Mouse (Mus musculus) thymus, adult 2 months (tissue): Measurements from ENCODE around the gene Numa1. TPM values are rescaled to one million over a fixed set of nuclear protein-coding genes. Genes with fewer than 3 reads are reported as not detected.
"Not testable (repeated sequence)": the region's sequence is repeated elsewhere in the genome, so short reads cannot be mapped to it uniquely, and the experiment has no call there.

Experiments used
- DNase-seq: peaks from one replicate; pipeline ENCODE4 v3.0.0; 2021
- H3K27ac ChIP-seq: fragments of 200-500 bp; 2 replicates; pipeline ENCODE4 v1.5.1; 2012; ENCODE audit warnings: low read length, control low read depth; ENCODE audit not compliant: control insufficient read depth, insufficient read depth
- H3K27me3 ChIP-seq: fragments of 200-500 bp; 2 replicates; pipeline ENCODE4 v1.6.1; 2012; ENCODE audit warnings: mild to moderate bottlenecking, low read length, moderate library complexity, mixed read lengths; ENCODE audit not compliant: control insufficient read depth, insufficient read depth
- H3K36me3 ChIP-seq: fragments of 200-500 bp; 2 replicates; pipeline ENCODE4 v1.6.1; 2012; ENCODE audit warnings: mild to moderate bottlenecking, low read length, moderate library complexity; ENCODE audit not compliant: control insufficient read depth, insufficient read depth
- H3K4me1 ChIP-seq: fragments of 200-500 bp; replicated peaks from 2 replicates; pipeline ENCODE4 v1.6.1; 2012; ENCODE audit warnings: low read length; ENCODE audit not compliant: control insufficient read depth, insufficient read depth
- H3K4me3 ChIP-seq: fragments of 200-500 bp; 2 replicates; pipeline ENCODE4 v1.5.1; 2012; ENCODE audit warnings: mild to moderate bottlenecking, low read length, control low read depth, moderate library complexity; ENCODE audit not compliant: control insufficient read depth, insufficient read depth
- CTCF ChIP-seq: fragments of 200-500 bp; IDR thresholded peaks from 2 replicates; pipeline ENCODE4 v1.5.1; 2012; ENCODE audit warnings: mild to moderate bottlenecking, control low read depth, low read length, moderate library complexity, borderline replicate concordance; ENCODE audit not compliant: control insufficient read depth, poor library complexity, insufficient read depth; ENCODE audit errors: extremely low read depth
- POLR2A ChIP-seq: fragments of 200-500 bp; IDR thresholded peaks from 2 replicates; pipeline ENCODE4 v1.6.1; 2012; ENCODE audit warnings: mild to moderate bottlenecking, low read length, control low read depth, moderate library complexity; ENCODE audit not compliant: control insufficient read depth, poor library complexity, insufficient read depth; ENCODE audit errors: extremely low read depth
- WGBS: fragments of 180-500 bp; shearing (Covaris S2); methylation state at CpG from one replicate; pipeline ENCODE4 v1.1.7; 2018; 5-methylcytosine and 5-hydroxymethylcytosine counted together
- polyA plus RNA-seq: library from polyadenylated mRNA; depleted of rRNA; stranded (reverse); fragments of >200 nt; gene quantifications from 2 replicates; pipeline ENCODE4 v1.2.3, GENCODE M21; 2012

The Numa1 gene
- polyA plus RNA-seq, 1 experiment: 166 TPM

- H3K36me3 ChIP-seq: peaks cover 6% of the 10 kb centered on the region
- 0 out of 2 replicates have a peak, but pooled peaks cover 2% of the 10 kb centered on the region for H3K4me1 ChIP-seq
- 85% methylated on average over 4 of the region's 4 CpGs for WGBS
- no peak overlapping the region for H3K4me3 ChIP-seq
- DNase-seq: no peak
- H3K27me3 ChIP-seq: no peaks in the 10 kb centered on the region
- TF ChIP-seq CTCF (no peak), POLR2A (no peak)
- no peak overlapping the region for H3K27ac ChIP-seq
These were observed 2.0 kb downstream of the Numa1 start for GRCm38 (mm10) chr7:101935957-101936356.

DNA sequence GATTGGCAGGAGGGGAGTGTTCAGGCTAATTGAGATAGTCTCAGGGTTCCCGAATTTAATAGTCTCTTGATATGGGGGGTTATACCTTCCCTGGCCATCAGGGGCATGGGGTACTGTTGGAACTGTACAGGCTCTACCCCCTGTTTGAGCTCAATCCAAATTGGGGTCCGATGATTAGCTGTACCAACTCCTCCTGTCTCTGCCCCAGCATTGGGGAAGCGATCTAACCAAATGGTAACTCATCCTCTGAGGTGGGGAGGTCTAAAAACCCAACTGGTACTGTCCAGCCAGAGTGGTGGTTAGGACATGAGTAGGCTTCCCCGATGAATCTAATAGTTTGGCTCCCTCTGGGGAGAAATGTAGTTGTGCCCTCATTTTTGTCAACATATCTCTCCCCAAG is 3.1 kb downstream of the Numa1 start:
- no peak overlapping the region for H3K27ac ChIP-seq
- WGBS: over 99% methylated on average over 4 of the region's 4 CpGs
- H3K27me3 ChIP-seq: no peaks in the 10 kb centered on the region
- H3K4me1 ChIP-seq: 0 out of 2 replicates have a peak, but pooled peaks cover 2% of the 10 kb centered on the region
- peaks cover 6% of the 10 kb centered on the region for H3K36me3 ChIP-seq
- no peak for DNase-seq
- no peak overlapping the region for H3K4me3 ChIP-seq
- TF ChIP-seq CTCF: no peak
- no peak for TF ChIP-seq POLR2A

GRCm38 (mm10) chr7:101937569-101937968 is 3.7 kb downstream of the Numa1 start:
- Histone ChIP-seq H3K36me3 (peaks cover 6% of the 10 kb centered on the region), H3K27ac (no peak overlapping the region), H3K4me1 (0 out of 2 replicates have a peak, but pooled peaks cover 2% of the 10 kb centered on the region), H3K27me3 (no peaks in the 10 kb centered on the region), H3K4me3 (no peak overlapping the region)
- DNase-seq: no peak
- WGBS: 93% methylated on average over 4 of the region's 4 CpGs
- TF ChIP-seq POLR2A: no peak
- TF ChIP-seq CTCF: no peak

GRCm38 (mm10) chr7:101938348-101938747 is 4.4 kb downstream of the Numa1 start:
- Histone ChIP-seq H3K36me3 (peaks cover 6% of the 10 kb centered on the region), H3K27ac (no peak overlapping the region), H3K4me1 (0 out of 2 replicates have a peak, but pooled peaks cover 2% of the 10 kb centered on the region), H3K27me3 (no peaks in the 10 kb centered on the region), H3K4me3 (no peak overlapping the region)
- 95% methylated on average over 2 of the region's 2 CpGs for WGBS
- TF ChIP-seq POLR2A: no peak
- no peak for TF ChIP-seq CTCF
- no peak for DNase-seq

- no peak overlapping the region for H3K27ac ChIP-seq
- TF ChIP-seq POLR2A: no peak
- no peak for TF ChIP-seq CTCF
- no peaks in the 10 kb centered on the region for H3K27me3 ChIP-seq
- H3K36me3 ChIP-seq: peaks cover 6% of the 10 kb centered on the region
- DNase-seq: no peak
- WGBS: 91% methylated on average over 4 of the region's 4 CpGs
- H3K4me1 ChIP-seq: 0 out of 2 replicates have a peak, but pooled peaks cover 2% of the 10 kb centered on the region
- H3K4me3 ChIP-seq: no peak overlapping the region
These were observed 5.8 kb downstream of the Numa1 start for GRCm38 (mm10) chr7:101939758-101940157.

- WGBS: 43% methylated on average over 5 of the region's 5 CpGs
- H3K4me1 ChIP-seq, H3K36me3 ChIP-seq, H3K27me3 ChIP-seq, H3K27ac ChIP-seq, DNase-seq, H3K4me3 ChIP-seq: not testable (repeated sequence)
These were observed 15.1 kb downstream of the Numa1 start for GRCm38 (mm10) chr7:101949008-101949407.

- Histone ChIP-seq H3K27me3 (no peaks in the 10 kb centered on the region), H3K4me3 (no peak overlapping the region), H3K4me1 (0 out of 2 replicates have a peak, but pooled peaks cover 2% of the 10 kb centered on the region), H3K36me3 (no peaks in the 10 kb centered on the region), H3K27ac (no peak overlapping the region)
- no peak for DNase-seq
- TF ChIP-seq CTCF (no peak), POLR2A (no peak)
- 74% methylated on average over 1 of the region's 1 CpGs for WGBS
These were observed 17.7 kb downstream of the Numa1 start for GRCm38 (mm10) chr7:101951648-101952047.
